Mouse (Mus musculus): Measurements from ENCODE around the gene Birc5.

Gene Birc5

GRCm38 (mm10) chr11:117888853-117889822 lies 40.1 kb downstream of the Birc5 start:
- DNase-seq: no peak

DNA sequence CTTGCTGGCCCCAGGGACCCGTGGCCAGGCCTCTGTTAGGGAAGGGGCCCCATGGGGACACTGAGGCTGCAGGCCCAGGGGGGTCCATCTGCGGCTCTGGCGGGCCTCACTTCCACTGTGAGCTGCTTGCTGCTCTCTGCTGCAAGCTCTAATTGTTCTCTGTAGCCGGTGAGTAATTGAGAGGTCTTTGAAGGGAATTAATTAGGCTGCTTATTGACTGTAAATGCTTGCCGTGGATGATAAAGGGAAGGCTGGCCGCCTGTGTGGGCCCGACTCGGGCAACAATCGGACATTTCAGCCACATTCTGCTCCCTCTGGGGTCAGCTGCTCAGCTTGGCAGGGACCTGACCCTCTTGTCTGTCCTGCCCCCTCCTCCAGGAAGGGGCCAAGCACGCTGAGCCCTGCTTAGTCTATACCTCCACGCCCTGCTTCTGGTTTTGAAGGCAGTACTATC lies 40.9 kb downstream of the Birc5 start:
- DNase-seq: no peak

DNA sequence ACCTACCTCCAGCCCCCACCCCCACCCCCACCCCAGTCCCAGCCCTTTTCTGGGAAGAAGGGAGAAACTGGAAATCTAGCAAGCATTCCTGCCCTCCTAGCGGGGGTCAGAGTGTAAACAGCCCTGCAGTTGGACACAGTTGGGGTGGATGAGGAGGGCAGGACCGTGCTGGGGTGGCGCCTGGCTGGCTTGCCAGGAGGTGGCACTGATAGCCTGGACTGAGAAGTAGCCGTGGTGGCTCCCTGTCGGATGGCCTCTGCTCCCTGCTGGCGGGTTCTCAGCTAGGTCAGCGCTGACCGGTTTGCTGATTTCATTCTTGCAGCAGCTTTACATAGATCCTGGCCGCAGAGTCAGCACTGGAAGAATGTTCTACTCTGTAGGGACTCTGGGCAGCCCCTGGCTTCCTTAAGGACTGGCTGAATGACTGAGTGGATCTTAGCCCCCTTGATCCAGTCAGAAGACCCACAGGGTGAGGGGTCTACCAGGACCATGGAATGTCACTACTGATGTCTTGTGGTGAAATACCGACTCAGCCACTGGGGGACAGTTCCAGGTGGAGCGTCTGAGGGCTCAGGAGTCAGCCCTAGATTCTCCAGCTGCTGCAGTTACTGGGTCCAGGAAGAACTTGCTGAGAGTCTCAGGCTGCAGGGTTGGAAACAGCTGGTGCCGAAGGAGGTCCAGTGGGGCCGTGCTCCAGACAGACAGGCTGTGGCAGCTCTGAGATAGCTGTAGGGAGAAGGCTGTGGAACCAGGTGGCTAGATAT lies 41.6 kb downstream of the Birc5 start:
- no peak for DNase-seq

- no peak for DNase-seq
These were observed 42.6 kb downstream of the Birc5 start for GRCm38 (mm10) chr11:117891581-117892175.

GRCm38 (mm10) chr11:117892199-117892598 lies 43.1 kb downstream of the Birc5 start:
- no peak for DNase-seq

GRCm38 (mm10) chr11:117894676-117895075 lies 45.6 kb downstream of the Birc5 start:
- no peak for DNase-seq

GRCm38 (mm10) chr11:117896533-117896932 lies 47.5 kb downstream of the Birc5 start:
- DNase-seq: no peak

DNA sequence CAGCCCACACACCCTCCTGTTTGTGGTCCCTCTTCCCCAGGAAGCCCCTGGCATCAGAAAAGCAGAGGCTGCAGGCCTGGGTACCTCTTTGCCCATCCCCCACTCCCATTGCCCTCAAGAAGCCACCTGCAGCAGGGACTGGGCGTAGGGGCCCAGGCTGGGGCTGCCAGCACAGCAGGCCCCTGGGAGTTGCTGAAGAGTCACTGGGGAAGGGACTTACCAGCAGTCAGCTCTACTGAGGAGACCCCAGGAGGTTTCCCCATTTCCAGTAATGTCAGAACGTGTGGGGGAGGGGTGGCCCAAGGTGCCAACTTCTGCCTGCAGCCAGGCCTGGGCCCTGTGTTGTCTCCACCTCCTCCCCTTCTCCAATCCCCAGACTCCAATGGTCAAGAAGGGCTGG lies 53.2 kb downstream of the Birc5 start:
- DNase-seq: no peak

DNA sequence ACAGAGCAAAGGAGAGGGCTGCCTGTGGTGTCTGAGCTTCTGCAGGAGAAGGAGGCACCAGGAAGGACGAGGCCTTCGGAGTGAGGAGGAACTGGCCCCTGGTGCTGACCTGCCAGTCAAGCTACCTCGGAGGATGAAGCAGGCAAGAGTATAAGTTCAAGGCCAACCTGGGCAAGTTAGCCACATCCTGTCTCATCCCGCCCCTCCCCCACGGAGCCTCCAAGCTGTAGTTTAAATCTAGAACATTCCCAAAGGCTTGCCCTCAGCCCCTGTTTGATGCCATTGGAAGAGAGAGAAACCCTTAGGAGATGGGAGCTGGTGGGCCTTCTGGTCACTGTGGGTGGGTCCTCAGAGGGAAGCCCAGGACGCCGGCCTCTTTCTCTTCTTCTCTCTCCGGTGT lies 55.4 kb downstream of the Birc5 start:
- DNase-seq: no peak

Measured in cerebellum, adult 8-10 months (tissue).